Mouse (Mus musculus) MEL (cell line): ENCODE data around the gene Wnt1.

ENCODE experiments used
- E2F4 ChIP-seq: IDR thresholded peaks from 2 replicates; pipeline ENCODE4 v1.6.1; 2011; ENCODE audit warnings: low read depth, low read length, improper control_type of control experiment, borderline replicate concordance
- MAX ChIP-seq: IDR thresholded peaks from 2 replicates; pipeline ENCODE4 v1.6.1; 2011; ENCODE audit warnings: low read length, improper control_type of control experiment
- POLR2A ChIP-seq, 2 experiments: IDR thresholded peaks; 2 replicates each; pipeline ENCODE4 v1.6.1; 2011 to 2012; ENCODE audit warnings: low read length in 2 of 2, mild to moderate bottlenecking in 2 of 2, control low read depth in 1 of 2, improper control_type of control experiment in 1 of 2, low read depth in 1 of 2, moderate library complexity in 1 of 2; ENCODE audit not compliant: control insufficient read depth in 1 of 2, insufficient read depth in 1 of 2, poor library complexity in 1 of 2
- SIN3A ChIP-seq: IDR thresholded peaks from 2 replicates; pipeline ENCODE4 v1.6.1; 2012; ENCODE audit warnings: low read length, improper control_type of control experiment, inconsistent platforms
- TBP ChIP-seq: IDR thresholded peaks from 2 replicates; pipeline ENCODE4 v1.8.0; 2011; ENCODE audit warnings: low read depth, low read length, improper control_type of control experiment
- USF1 ChIP-seq: IDR thresholded peaks from 2 replicates; pipeline ENCODE4 v1.6.1; 2014; ENCODE audit warnings: low read depth, mild to moderate bottlenecking, inconsistent platforms, low read length, improper control_type of control experiment, moderate library complexity

- TF ChIP-seq MAX = no peak
- TF ChIP-seq TBP = no peak
- no peak for TF ChIP-seq E2F4
- no peak for TF ChIP-seq USF1
- TF ChIP-seq SIN3A = no peak
- no peak for TF ChIP-seq POLR2A (IDR thresholded peaks at IDR 0.05; ENCODE audit: control insufficient read depth in 1 of 2, insufficient read depth in 1 of 2, low read depth in 1 of 2, low read length in 2 of 2, poor library complexity in 1 of 2)
Measured at GRCm38 (mm10) chr15:98792233-98793020, 2.8 kb downstream of the Wnt1 start.
